Mouse (Mus musculus): ENCODE results near the gene Synrg. TPM values are rescaled to one million over a fixed set of nuclear protein-coding genes. Genes with fewer than 3 reads are reported as not detected.

Gene Synrg
- polyA plus RNA-seq, 1 experiment from 2014 or later: 11.0 TPM

- no peak for ATAC-seq (ENCODE audit: insufficient number of reproducible peaks, low FRiP score, low TSS enrichment, low read depth)
- no peaks in the 10 kb centered on the region for H3K9me3 ChIP-seq
Observed at GRCm38 (mm10) chr11:84053055-84053454, 88.8 kb downstream of the Synrg start.

GRCm38 (mm10) chr11:84053524-84054163 is 89.4 kb downstream of the Synrg start:
- Histone ChIP-seq H3K4me3 (no peak overlapping the region), H3K4me1 (peaks cover 9% of the 10 kb centered on the region; the same call in 1 of the 2 replicates), H3K9ac (no peak overlapping the region), H3K4me2 (no peak overlapping the region), H3K27ac (peak overlapping the region; percentile 33; the same call in 1 of the 2 replicates), H3K36me3 (0 out of 2 replicates have a peak, but pooled peaks cover 2% of the 10 kb centered on the region), H3K27me3 (no peaks in the 10 kb centered on the region), H3K9me3 (no peaks in the 10 kb centered on the region)
- WGBS: 63% methylated on average over 10 of the region's 10 CpGs
- no peak for ATAC-seq (ENCODE audit: insufficient number of reproducible peaks, low FRiP score, low TSS enrichment, low read depth)

More at GRCm38 (mm10) chr11:84053055-84053454, 88.8 kb downstream of the Synrg start:
- no peak overlapping the region for H3K27ac ChIP-seq
- H3K27me3 ChIP-seq: no peaks in the 10 kb centered on the region
- H3K4me2 ChIP-seq: no peak overlapping the region
- H3K4me3 ChIP-seq: no peak overlapping the region
- 0 out of 2 replicates have a peak, but pooled peaks cover 2% of the 10 kb centered on the region for H3K36me3 ChIP-seq
- H3K4me1 ChIP-seq: peaks cover 9% of the 10 kb centered on the region; the same call in 1 of the 2 replicates
- WGBS: 80% methylated on average over 7 of the region's 7 CpGs
- no peak overlapping the region for H3K9ac ChIP-seq

GRCm38 (mm10) chr11:84057418-84057817 is 93.2 kb downstream of the Synrg start:
- H3K9ac ChIP-seq: no peak overlapping the region
- H3K27ac ChIP-seq: no peak overlapping the region
- no peaks in the 10 kb centered on the region for H3K27me3 ChIP-seq
- no peak overlapping the region for H3K4me3 ChIP-seq
- no peaks in the 10 kb centered on the region for H3K36me3 ChIP-seq
- ATAC-seq (ENCODE audit: insufficient number of reproducible peaks, low FRiP score, low TSS enrichment, low read depth): no peak
- peaks cover 6% of the 10 kb centered on the region; the same call in 1 of the 2 replicates for H3K4me1 ChIP-seq
- H3K4me2 ChIP-seq: no peak overlapping the region
- WGBS: 91% methylated on average over 2 of the region's 2 CpGs
- no peaks in the 10 kb centered on the region for H3K9me3 ChIP-seq

GRCm38 (mm10) chr11:84059784-84060183 is 95.6 kb downstream of the Synrg start:
- no peak overlapping the region for H3K27ac ChIP-seq
- H3K36me3 ChIP-seq: no peaks in the 10 kb centered on the region
- H3K4me3 ChIP-seq: no peak overlapping the region
- H3K27me3 ChIP-seq: no peaks in the 10 kb centered on the region
- H3K4me1 ChIP-seq: no peaks in the 10 kb centered on the region
- WGBS: 83% methylated on average over 2 of the region's 2 CpGs
- no peak for ATAC-seq (ENCODE audit: insufficient number of reproducible peaks, low FRiP score, low TSS enrichment, low read depth)
- H3K4me2 ChIP-seq: no peak overlapping the region
- H3K9ac ChIP-seq: no peak overlapping the region
- no peaks in the 10 kb centered on the region for H3K9me3 ChIP-seq

GRCm38 (mm10) chr11:84060635-84061034 is 96.4 kb downstream of the Synrg start:
- H3K9me3 ChIP-seq: no peaks in the 10 kb centered on the region
- no peak overlapping the region for H3K9ac ChIP-seq
- WGBS: 77% methylated on average over 6 of the region's 6 CpGs
- ATAC-seq (ENCODE audit: insufficient number of reproducible peaks, low FRiP score, low TSS enrichment, low read depth): no peak
- H3K27ac ChIP-seq: no peak overlapping the region
- H3K36me3 ChIP-seq: no peaks in the 10 kb centered on the region
- no peaks in the 10 kb centered on the region for H3K4me1 ChIP-seq
- H3K4me3 ChIP-seq: no peak overlapping the region
- no peak overlapping the region for H3K4me2 ChIP-seq
- H3K27me3 ChIP-seq: no peaks in the 10 kb centered on the region

- 46% methylated on average over 2 of the region's 2 CpGs for WGBS
- Histone ChIP-seq H3K27me3 (0 out of 2 replicates have a peak, but pooled peaks cover 3% of the 10 kb centered on the region), H3K4me3 (no peak overlapping the region), H3K36me3 (no peaks in the 10 kb centered on the region), H3K4me2 (no peak overlapping the region), H3K9me3 (no peaks in the 10 kb centered on the region), H3K27ac (no peak overlapping the region), H3K4me1 (peaks cover 11% of the 10 kb centered on the region), H3K9ac (no peak overlapping the region)
- ATAC-seq (ENCODE audit: insufficient number of reproducible peaks, low FRiP score, low TSS enrichment, low read depth): no peak
Observed at GRCm38 (mm10) chr11:84061881-84062280, 97.7 kb downstream of the Synrg start.

GRCm38 (mm10) chr11:84062805-84063204 is 98.6 kb downstream of the Synrg start:
- no peak for ATAC-seq (ENCODE audit: insufficient number of reproducible peaks, low FRiP score, low TSS enrichment, low read depth)
- Histone ChIP-seq H3K9me3 (no peaks in the 10 kb centered on the region), H3K4me3 (no peak overlapping the region), H3K4me2 (no peak overlapping the region), H3K9ac (no peak overlapping the region), H3K27me3 (0 out of 2 replicates have a peak, but pooled peaks cover 3% of the 10 kb centered on the region), H3K36me3 (no peaks in the 10 kb centered on the region), H3K4me1 (peaks cover 20% of the 10 kb centered on the region), H3K27ac (no peak overlapping the region)
- 41% methylated on average over 2 of the region's 2 CpGs for WGBS

GRCm38 (mm10) chr11:84063631-84064209 is 99.5 kb downstream of the Synrg start:
- peaks cover 26% of the 10 kb centered on the region for H3K4me1 ChIP-seq
- H3K9ac ChIP-seq: no peak overlapping the region
- 82% methylated on average over 3 of the region's 3 CpGs for WGBS
- no peak overlapping the region for H3K4me2 ChIP-seq
- no peak overlapping the region for H3K4me3 ChIP-seq
- no peak for ATAC-seq (ENCODE audit: insufficient number of reproducible peaks, low FRiP score, low TSS enrichment, low read depth)
- H3K9me3 ChIP-seq: no peaks in the 10 kb centered on the region
- no peak overlapping the region for H3K27ac ChIP-seq
- peaks cover 4% of the 10 kb centered on the region for H3K27me3 ChIP-seq
- H3K36me3 ChIP-seq: no peaks in the 10 kb centered on the region

- WGBS: 9% methylated on average over 11 of the region's 11 CpGs
- ATAC-seq (ENCODE audit: insufficient number of reproducible peaks, low FRiP score, low TSS enrichment, low read depth): no peak
- Histone ChIP-seq H3K9me3 (no peaks in the 10 kb centered on the region), H3K36me3 (no peaks in the 10 kb centered on the region), H3K27me3 (peaks cover 10% of the 10 kb centered on the region), H3K4me1 (peaks cover 30% of the 10 kb centered on the region), H3K27ac (no peak overlapping the region), H3K4me2 (peak overlapping the region; percentile 27; the same call in 1 of the 2 replicates), H3K4me3 (no peak overlapping the region), H3K9ac (no peak overlapping the region)
Observed at GRCm38 (mm10) chr11:84066071-84066481, 101.8 kb downstream of the Synrg start.

GRCm38 (mm10) chr11:84066927-84067645 is 102.9 kb downstream of the Synrg start:
- WGBS: 5% methylated on average over 18 of the region's 18 CpGs
- H3K9me3 ChIP-seq: no peaks in the 10 kb centered on the region
- no peak for ATAC-seq (ENCODE audit: insufficient number of reproducible peaks, low FRiP score, low TSS enrichment, low read depth)
- no peak overlapping the region for H3K9ac ChIP-seq
- H3K4me3 ChIP-seq: peak overlapping the region; percentile 67
- peak overlapping the region; percentile 44; the same call in 1 of the 2 replicates for H3K27ac ChIP-seq
- H3K4me1 ChIP-seq: peaks cover 30% of the 10 kb centered on the region
- H3K27me3 ChIP-seq: peaks cover 10% of the 10 kb centered on the region
- no peaks in the 10 kb centered on the region for H3K36me3 ChIP-seq
- peak overlapping the region; percentile 80 for H3K4me2 ChIP-seq

GRCm38 (mm10) chr11:84067720-84068190 is 103.5 kb downstream of the Synrg start:
- Histone ChIP-seq H3K27me3 (peaks cover 10% of the 10 kb centered on the region), H3K36me3 (no peaks in the 10 kb centered on the region), H3K9me3 (no peaks in the 10 kb centered on the region), H3K4me2 (peak overlapping the region; percentile 80), H3K27ac (peak overlapping the region; percentile 67), H3K4me1 (peaks cover 31% of the 10 kb centered on the region), H3K4me3 (peak overlapping the region; percentile 67), H3K9ac (peak overlapping the region; percentile 69)
- peak; percentile 54; the same call in 1 of the 2 replicates for ATAC-seq (ENCODE audit: insufficient number of reproducible peaks, low FRiP score, low TSS enrichment, low read depth)
- 1% methylated on average over 21 of the region's 21 CpGs for WGBS
